Mouse (Mus musculus) lung, postnatal 36 days (tissue): ENCODE data around the gene Celf2.

Experiments used
- DNase-seq: peaks from one replicate; pipeline ENCODE4 v3.0.0; 2022; ENCODE audit warnings: mixed read lengths

The Celf2 gene

GRCm38 (mm10) chr2:6893597-6893996, 615.8 kb downstream of the Celf2 start:
- no peak for DNase-seq

GRCm38 (mm10) chr2:6893095-6893494, 616.3 kb downstream of the Celf2 start:
- no peak for DNase-seq

GRCm38 (mm10) chr2:6884796-6885711, 624.3 kb downstream of the Celf2 start:
- no peak for DNase-seq

GRCm38 (mm10) chr2:6883996-6884795, 625.2 kb downstream of the Celf2 start:
- no peak for DNase-seq

GRCm38 (mm10) chr2:6882236-6882885, 627.0 kb downstream of the Celf2 start:
- no peak for DNase-seq

GRCm38 (mm10) chr2:6880941-6881575, 628.3 kb downstream of the Celf2 start:
- DNase-seq, result no peak

- DNase-seq, result peak; percentile 25
Measured at GRCm38 (mm10) chr2:6877094-6877493, 632.3 kb downstream of the Celf2 start.

GRCm38 (mm10) chr2:6876547-6876946, 632.8 kb downstream of the Celf2 start:
- DNase-seq, result no peak

- DNase-seq, result no peak
Measured at GRCm38 (mm10) chr2:6875071-6875611, 634.2 kb downstream of the Celf2 start.

- DNase-seq, result no peak
Measured at GRCm38 (mm10) chr2:6874266-6874955, 635.0 kb downstream of the Celf2 start.

- no peak for DNase-seq
Measured at GRCm38 (mm10) chr2:6873711-6874110, 635.7 kb downstream of the Celf2 start.

- peak; percentile 17 for DNase-seq
Measured at GRCm38 (mm10) chr2:6872894-6873255, 636.5 kb downstream of the Celf2 start.

GRCm38 (mm10) chr2:6872131-6872893, 637.1 kb downstream of the Celf2 start:
- DNase-seq, result peak; percentile 78

- peak; percentile 23 for DNase-seq
Measured at GRCm38 (mm10) chr2:6871281-6872130, 637.9 kb downstream of the Celf2 start.

- DNase-seq, result peak; percentile 48
Measured at GRCm38 (mm10) chr2:6869956-6870710, 639.2 kb downstream of the Celf2 start.

GRCm38 (mm10) chr2:6867297-6867696, 642.1 kb downstream of the Celf2 start:
- no peak for DNase-seq

- no peak for DNase-seq
Measured at GRCm38 (mm10) chr2:6865785-6866184, 643.6 kb downstream of the Celf2 start.

GRCm38 (mm10) chr2:6850102-6850644, 659.2 kb downstream of the Celf2 start:
- no peak for DNase-seq

- peak; percentile 64 for DNase-seq
Measured at GRCm38 (mm10) chr2:6849388-6849787, 660.0 kb downstream of the Celf2 start.
